Mouse (Mus musculus) left cerebral cortex, adult 2 months (tissue): ENCODE data around the gene Adam23. TPM values are rescaled to one million over a fixed set of nuclear protein-coding genes. Genes with fewer than 3 reads are reported as not detected.

Experiments
- DNase-seq, 2 experiments: peaks; one replicate each; pipeline ENCODE4 v3.0.0; 2021 to 2022; ENCODE audit warnings: low spot score in 2 of 2, mixed read lengths in 1 of 2; ENCODE audit errors: extremely low spot score in 1 of 2
- H3K27ac ChIP-seq: fragments of 200-600 bp; 2 replicates; pipeline ENCODE4 v1.8.1; 2022
- H3K4me3 ChIP-seq: fragments of 200-600 bp; 2 replicates; pipeline ENCODE4 v1.8.1; 2022
- CTCF ChIP-seq: fragments of 200-600 bp; IDR thresholded peaks from 2 replicates; pipeline ENCODE4 v1.8.1; 2022; ENCODE audit warnings: antibody characterized with exemption, mild to moderate bottlenecking, moderate library complexity
- intact Hi-C: fragments of 180-260 bp; cut with DNase I; formaldehyde crosslinking; loops from one replicate; pipeline ENCODE4 v1.15.1; 2025
- total RNA-seq, 2 experiments: library from RNA; stranded (reverse); gene quantifications; 2 replicates each; pipeline ENCODE4 v1.2.3; 2021

Adam23 gene
- total RNA-seq, 2 experiments from 2014 or later = 146 to 155 TPM

- Histone ChIP-seq H3K27ac (no peak overlapping the region), H3K4me3 (no peak overlapping the region)
- intact Hi-C loops = no loop called here
- TF ChIP-seq CTCF = no peak
- no peak for DNase-seq
Observed at GRCm38 (mm10) chr1:63561772-63562520, 116.3 kb downstream of the Adam23 start.

GRCm38 (mm10) chr1:63563928-63564327, 118.2 kb downstream of the Adam23 start:
- intact Hi-C loops = no loop called here

GRCm38 (mm10) chr1:63566501-63566900, 120.8 kb downstream of the Adam23 start:
- DNase-seq = no peak
- no peak overlapping the region for H3K27ac ChIP-seq

More at GRCm38 (mm10) chr1:63563928-63564327, 118.2 kb downstream of the Adam23 start:
- Histone ChIP-seq H3K4me3 (no peak overlapping the region), H3K27ac (no peak overlapping the region)
- no peak for TF ChIP-seq CTCF
- DNase-seq = no peak

DNA sequence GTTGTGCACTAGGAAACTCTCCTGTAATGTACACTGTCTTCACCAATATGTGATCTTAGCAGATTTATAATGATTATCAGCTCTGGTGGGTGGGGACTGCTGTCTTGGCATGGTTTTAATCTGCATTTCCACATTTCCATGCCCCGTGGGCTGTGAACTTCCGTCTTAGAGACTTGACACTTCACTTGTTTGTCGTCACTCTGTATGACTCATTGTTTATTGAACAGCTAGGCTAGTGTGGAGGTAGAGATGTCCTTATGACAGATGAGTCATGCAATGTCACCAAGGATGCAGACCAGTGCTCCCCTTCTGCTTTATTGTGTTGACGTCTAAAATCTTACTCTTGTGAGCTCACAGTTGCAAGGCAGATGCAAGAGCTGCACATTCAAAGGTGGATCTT, 121.3 kb downstream of the Adam23 start:
- Histone ChIP-seq H3K4me3 (no peak overlapping the region), H3K27ac (no peak overlapping the region)
- DNase-seq = no peak
- intact Hi-C loops = no loop called here
- TF ChIP-seq CTCF = no peak

More at GRCm38 (mm10) chr1:63566501-63566900, 120.8 kb downstream of the Adam23 start:
- no peak overlapping the region for H3K4me3 ChIP-seq
- intact Hi-C loops = no loop called here
- TF ChIP-seq CTCF = no peak

DNA sequence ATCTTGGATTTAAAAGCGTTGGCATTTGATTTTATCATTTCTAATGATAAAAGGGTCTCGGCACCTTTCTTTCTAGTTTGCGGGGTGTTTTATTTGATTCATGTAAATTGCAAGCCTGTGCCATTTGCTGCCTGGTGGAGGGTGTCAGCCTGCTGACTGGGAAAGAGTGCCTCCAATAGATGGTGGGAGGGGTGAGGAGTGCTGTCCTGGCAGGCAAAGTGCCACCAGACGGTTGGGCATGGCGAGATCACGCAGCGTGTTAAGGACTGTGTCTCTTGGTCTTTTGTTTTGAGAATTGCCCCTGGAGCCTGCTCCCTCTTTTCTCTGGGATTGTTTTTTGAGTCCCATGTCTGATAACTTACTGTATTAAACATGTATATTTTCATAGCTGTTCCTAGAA, 126.5 kb downstream of the Adam23 start:
- H3K27ac ChIP-seq = no peak overlapping the region

GRCm38 (mm10) chr1:63573432-63573831, 127.7 kb downstream of the Adam23 start:
- intact Hi-C loops = loop anchor here (5.0 kb wide), 1 partner anchor 116 kb away; no protein-coding TSS in a partner anchor

More for the DNA sequence above, 126.5 kb downstream of the Adam23 start:
- no peak overlapping the region for H3K4me3 ChIP-seq
- intact Hi-C loops = loop anchor here (5.0 kb wide), 1 partner anchor 115 kb away; no protein-coding TSS in a partner anchor
- TF ChIP-seq CTCF = no peak
- DNase-seq = no peak

DNA sequence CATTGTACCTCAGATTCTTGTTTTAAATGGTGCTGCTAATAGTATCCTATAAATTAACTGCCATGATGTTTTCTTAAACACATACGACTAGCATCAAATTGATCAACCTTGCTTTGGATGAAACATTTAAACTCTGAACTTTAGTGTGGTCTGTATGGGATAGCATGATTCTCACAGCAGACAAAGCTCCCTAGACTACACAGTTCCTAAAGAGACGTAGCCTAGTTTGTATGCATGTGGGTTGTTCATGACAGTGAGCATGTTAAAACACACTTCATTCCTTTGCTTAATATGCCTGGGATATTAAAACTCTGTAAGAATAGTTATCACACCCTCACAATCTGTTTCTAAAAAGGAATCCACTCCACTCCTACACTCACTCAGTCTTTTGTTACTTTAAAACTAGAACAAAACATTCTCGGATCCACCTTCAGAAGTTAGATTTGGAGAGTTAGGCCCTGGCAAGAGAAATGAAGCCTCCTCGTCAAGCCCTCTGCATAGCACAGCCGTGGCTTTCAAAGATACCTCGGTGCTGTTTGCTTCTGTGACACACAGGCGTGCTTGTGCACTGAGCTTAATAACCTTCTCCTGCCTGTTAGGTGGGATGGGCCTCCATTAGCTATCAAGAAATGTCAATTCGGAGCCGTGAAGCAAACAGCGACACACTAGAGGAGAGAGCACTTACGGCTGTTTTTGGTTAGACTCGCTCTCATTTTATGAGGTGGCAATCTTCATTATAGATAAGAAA, 128.3 kb downstream of the Adam23 start:
- intact Hi-C loops = loop anchor here (5.0 kb wide), 1 partner anchor 117 kb away; no protein-coding TSS in a partner anchor
- Histone ChIP-seq H3K27ac (0 out of 2 replicates have a peak overlapping the region, but pooled peaks have one; percentile 0), H3K4me3 (no peak overlapping the region)
- no peak for TF ChIP-seq CTCF
- DNase-seq = peak in 1 of 2 experiments; percentile 21

More at GRCm38 (mm10) chr1:63573432-63573831, 127.7 kb downstream of the Adam23 start:
- Histone ChIP-seq H3K27ac (0 out of 2 replicates have a peak overlapping the region, but pooled peaks have one; percentile 0), H3K4me3 (no peak overlapping the region)
- DNase-seq = no peak
- TF ChIP-seq CTCF = no peak

- intact Hi-C loops = no loop called here
- TF ChIP-seq CTCF = no peak
- H3K4me3 ChIP-seq = no peak overlapping the region
- H3K27ac ChIP-seq = no peak overlapping the region
- no peak for DNase-seq
Observed at GRCm38 (mm10) chr1:63576803-63577202, 131.1 kb downstream of the Adam23 start.

GRCm38 (mm10) chr1:63579153-63579552, 133.5 kb downstream of the Adam23 start:
- DNase-seq = no peak
- intact Hi-C loops = no loop called here
- no peak for TF ChIP-seq CTCF
- Histone ChIP-seq H3K4me3 (no peak overlapping the region), H3K27ac (no peak overlapping the region)

- Histone ChIP-seq H3K27ac (no peak overlapping the region), H3K4me3 (no peak overlapping the region)
- intact Hi-C loops = no loop called here
- DNase-seq = no peak
- no peak for TF ChIP-seq CTCF
Observed at GRCm38 (mm10) chr1:63586869-63587268, 141.2 kb downstream of the Adam23 start.

DNA sequence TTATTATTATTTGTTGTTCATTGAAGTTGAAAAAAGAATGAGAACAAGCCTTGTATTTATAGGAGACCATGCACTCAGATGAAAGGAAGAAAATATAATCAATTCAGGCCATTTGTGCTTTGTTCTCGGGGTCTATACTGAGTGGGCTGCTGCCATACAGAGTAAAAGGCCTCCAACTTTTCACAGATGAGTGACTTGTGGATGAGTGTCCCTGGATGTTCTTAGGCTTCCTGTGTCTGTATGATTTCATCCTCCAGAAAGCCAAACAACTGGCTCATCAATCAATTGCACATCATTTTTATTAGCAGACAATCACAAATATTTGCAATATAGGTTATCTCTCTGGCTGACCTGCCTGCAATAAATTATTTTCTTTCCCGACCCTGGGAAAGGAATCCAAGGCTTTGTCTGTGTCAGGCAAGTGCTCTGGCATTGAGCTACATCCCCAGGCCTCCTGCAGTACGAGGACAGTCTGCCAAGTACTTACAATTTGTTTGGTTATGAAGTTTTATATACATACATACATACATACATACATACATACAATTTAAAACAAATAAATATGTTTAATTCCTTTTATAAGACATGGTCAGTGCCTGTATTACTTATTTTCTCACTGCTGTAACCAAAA, 158.3 kb downstream of the Adam23 start:
- H3K27ac ChIP-seq = no peak overlapping the region
- TF ChIP-seq CTCF = no peak
- DNase-seq = no peak
- no peak overlapping the region for H3K4me3 ChIP-seq
- intact Hi-C loops = no loop called here

GRCm38 (mm10) chr1:63609613-63610012, 163.9 kb downstream of the Adam23 start:
- H3K4me3 ChIP-seq = no peak overlapping the region
- no peak for TF ChIP-seq CTCF
- DNase-seq = no peak
- no peak overlapping the region for H3K27ac ChIP-seq
- intact Hi-C loops = no loop called here
